Mouse (Mus musculus): ENCODE measurements around the gene Mink1. TPM values are rescaled to one million over a fixed set of nuclear protein-coding genes. Genes with fewer than 3 reads are reported as not detected.

Gene Mink1
- polyA plus RNA-seq, 1 experiment from 2014 or later: 21.2 TPM

- peak within 1 kb of the TSS; percentile 25 for H3K4me3 ChIP-seq (ENCODE audit: low read depth, low read length)
- peaks cover 6% of the 10 kb centered on the region for H3K36me3 ChIP-seq (ENCODE audit: control insufficient read depth, insufficient read depth, low read length)
- H3K9ac ChIP-seq (ENCODE audit: low read length): peak within 1 kb of the TSS; percentile 40; the same call in 1 of the 2 replicates
- ATAC-seq (ENCODE audit: insufficient number of reproducible peaks, low FRiP score, low TSS enrichment, low read depth) (no peak), DNase-seq (ENCODE audit: low spot score) (no peak)
- H3K4me2 ChIP-seq (ENCODE audit: low read depth, severe bottlenecking): peak within 1 kb of the TSS; percentile 70
- H3K27ac ChIP-seq (replicated peaks; ENCODE audit: low read depth, low read length): no peak within 1 kb of the TSS
- H3K4me1 ChIP-seq (ENCODE audit: control insufficient read depth, insufficient read depth, low read length): peaks cover 9% of the 10 kb centered on the region
- no peaks in the 10 kb centered on the region for H3K9me3 ChIP-seq (ENCODE audit: control insufficient read depth, low read length)
- 0 out of 2 replicates have a peak, but pooled peaks cover 7% of the 10 kb centered on the region for H3K27me3 ChIP-seq (ENCODE audit: control insufficient read depth, insufficient read depth, low read length)
- 13% methylated on average over 21 of the region's 21 CpGs for WGBS
Observed at GRCm38 (mm10) chr11:70615516-70616093, 52.9 kb downstream of the Mink1 start, which contains the start of gene 4930544D05Rik. Gene 4930544D05Rik, plus strand, starts transcription at chr11:70615848.

GRCm38 (mm10) chr11:70619101-70619500, 56.4 kb downstream of the Mink1 start, which contains the start of gene Chrne:
Gene Chrne, minus strand, starts transcription at chr11:70619216.
- Histone ChIP-seq H3K36me3 (ENCODE audit: control insufficient read depth, insufficient read depth, low read length) (no peaks in the 10 kb centered on the region), H3K4me3 (ENCODE audit: low read depth, low read length) (no peak within 1 kb of the TSS; the same call in 1 of the 2 replicates), H3K27me3 (ENCODE audit: control insufficient read depth, insufficient read depth, low read length) (0 out of 2 replicates have a peak, but pooled peaks cover 7% of the 10 kb centered on the region), H3K4me1 (ENCODE audit: control insufficient read depth, insufficient read depth, low read length) (peaks cover 9% of the 10 kb centered on the region), H3K9me3 (ENCODE audit: control insufficient read depth, low read length) (no peaks in the 10 kb centered on the region), H3K9ac (ENCODE audit: low read length) (no peak within 1 kb of the TSS), H3K4me2 (ENCODE audit: low read depth, severe bottlenecking) (no peak within 1 kb of the TSS), H3K27ac (replicated peaks; ENCODE audit: low read depth, low read length) (no peak within 1 kb of the TSS)
- 37% methylated on average over 1 of the region's 1 CpGs for WGBS
- ATAC-seq (ENCODE audit: insufficient number of reproducible peaks, low FRiP score, low TSS enrichment, low read depth) (no peak), DNase-seq (ENCODE audit: low spot score) (no peak)

GRCm38 (mm10) chr11:70621972-70622814, 59.5 kb downstream of the Mink1 start:
- DNase-seq (ENCODE audit: low spot score) (no peak), ATAC-seq (ENCODE audit: insufficient number of reproducible peaks, low FRiP score, low TSS enrichment, low read depth) (no peak)
- H3K9me3 ChIP-seq (ENCODE audit: control insufficient read depth, low read length): no peaks in the 10 kb centered on the region
- no peak overlapping the region for H3K4me3 ChIP-seq (ENCODE audit: low read depth, low read length)
- H3K4me1 ChIP-seq (ENCODE audit: control insufficient read depth, insufficient read depth, low read length): no peaks in the 10 kb centered on the region
- H3K36me3 ChIP-seq (ENCODE audit: control insufficient read depth, insufficient read depth, low read length): no peaks in the 10 kb centered on the region
- no peak overlapping the region for H3K4me2 ChIP-seq (ENCODE audit: low read depth, severe bottlenecking)
- WGBS: 40% methylated on average over 7 of the region's 7 CpGs
- H3K9ac ChIP-seq (ENCODE audit: low read length): no peak overlapping the region
- H3K27me3 ChIP-seq (ENCODE audit: control insufficient read depth, insufficient read depth, low read length): no peaks in the 10 kb centered on the region
- no peak overlapping the region for H3K27ac ChIP-seq (replicated peaks; ENCODE audit: low read depth, low read length)

GRCm38 (mm10) chr11:70623053-70623742, 60.5 kb downstream of the Mink1 start:
- Histone ChIP-seq H3K27ac (replicated peaks; ENCODE audit: low read depth, low read length) (no peak overlapping the region), H3K4me1 (ENCODE audit: control insufficient read depth, insufficient read depth, low read length) (no peaks in the 10 kb centered on the region), H3K9ac (ENCODE audit: low read length) (no peak overlapping the region), H3K9me3 (ENCODE audit: control insufficient read depth, low read length) (no peaks in the 10 kb centered on the region), H3K4me3 (ENCODE audit: low read depth, low read length) (no peak overlapping the region), H3K27me3 (ENCODE audit: control insufficient read depth, insufficient read depth, low read length) (no peaks in the 10 kb centered on the region), H3K4me2 (ENCODE audit: low read depth, severe bottlenecking) (no peak overlapping the region), H3K36me3 (ENCODE audit: control insufficient read depth, insufficient read depth, low read length) (no peaks in the 10 kb centered on the region)
- DNase-seq (ENCODE audit: low spot score) (no peak), ATAC-seq (ENCODE audit: insufficient number of reproducible peaks, low FRiP score, low TSS enrichment, low read depth) (no peak)
- 86% methylated on average over 10 of the region's 10 CpGs for WGBS

GRCm38 (mm10) chr11:70625473-70625872, 62.8 kb downstream of the Mink1 start:
- DNase-seq (ENCODE audit: low spot score) (peak; percentile 79), ATAC-seq (ENCODE audit: insufficient number of reproducible peaks, low FRiP score, low TSS enrichment, low read depth) (no peak)
- Histone ChIP-seq H3K27me3 (ENCODE audit: control insufficient read depth, insufficient read depth, low read length) (no peaks in the 10 kb centered on the region), H3K36me3 (ENCODE audit: control insufficient read depth, insufficient read depth, low read length) (no peaks in the 10 kb centered on the region), H3K9ac (ENCODE audit: low read length) (no peak overlapping the region), H3K4me3 (ENCODE audit: low read depth, low read length) (no peak overlapping the region), H3K9me3 (ENCODE audit: control insufficient read depth, low read length) (no peaks in the 10 kb centered on the region), H3K4me2 (ENCODE audit: low read depth, severe bottlenecking) (no peak overlapping the region), H3K27ac (replicated peaks; ENCODE audit: low read depth, low read length) (no peak overlapping the region), H3K4me1 (ENCODE audit: control insufficient read depth, insufficient read depth, low read length) (no peaks in the 10 kb centered on the region)
- 45% methylated on average over 4 of the region's 4 CpGs for WGBS

DNA sequence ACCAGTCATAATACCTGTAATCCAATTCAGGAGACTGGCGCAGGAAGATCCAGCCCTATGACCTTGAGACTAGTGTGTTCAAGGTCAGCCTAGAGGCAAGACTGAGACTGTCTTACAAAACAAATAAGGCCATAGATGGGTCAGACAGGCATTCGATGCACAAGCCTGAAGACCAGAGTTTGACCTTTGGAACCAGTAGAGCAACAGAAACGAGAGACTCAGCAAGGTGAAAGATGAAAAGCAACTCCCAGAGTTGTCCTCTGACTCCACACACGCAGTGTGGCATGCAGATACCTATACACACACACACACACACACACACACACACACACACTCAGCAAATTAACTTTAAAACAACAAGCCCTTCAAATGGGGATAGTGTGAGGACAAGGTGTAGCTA, 64.2 kb downstream of the Mink1 start:
- DNase-seq (ENCODE audit: low spot score) (no peak), ATAC-seq (ENCODE audit: insufficient number of reproducible peaks, low FRiP score, low TSS enrichment, low read depth) (no peak)
- H3K9me3 ChIP-seq (ENCODE audit: control insufficient read depth, low read length): no peaks in the 10 kb centered on the region
- H3K9ac ChIP-seq (ENCODE audit: low read length): no peak overlapping the region
- 73% methylated on average over 4 of the region's 4 CpGs for WGBS
- no peaks in the 10 kb centered on the region for H3K4me1 ChIP-seq (ENCODE audit: control insufficient read depth, insufficient read depth, low read length)
- no peak overlapping the region for H3K27ac ChIP-seq (replicated peaks; ENCODE audit: low read depth, low read length)
- H3K4me2 ChIP-seq (ENCODE audit: low read depth, severe bottlenecking): no peak overlapping the region
- no peaks in the 10 kb centered on the region for H3K36me3 ChIP-seq (ENCODE audit: control insufficient read depth, insufficient read depth, low read length)
- H3K4me3 ChIP-seq (ENCODE audit: low read depth, low read length): no peak overlapping the region
- no peaks in the 10 kb centered on the region for H3K27me3 ChIP-seq (ENCODE audit: control insufficient read depth, insufficient read depth, low read length)

GRCm38 (mm10) chr11:70628431-70628830, 65.8 kb downstream of the Mink1 start:
- Histone ChIP-seq H3K9me3 (ENCODE audit: control insufficient read depth, low read length) (no peaks in the 10 kb centered on the region), H3K27ac (replicated peaks; ENCODE audit: low read depth, low read length) (no peak overlapping the region), H3K9ac (ENCODE audit: low read length) (no peak overlapping the region), H3K4me3 (ENCODE audit: low read depth, low read length) (no peak overlapping the region), H3K27me3 (ENCODE audit: control insufficient read depth, insufficient read depth, low read length) (no peaks in the 10 kb centered on the region), H3K4me2 (ENCODE audit: low read depth, severe bottlenecking) (no peak overlapping the region), H3K36me3 (ENCODE audit: control insufficient read depth, insufficient read depth, low read length) (no peaks in the 10 kb centered on the region), H3K4me1 (ENCODE audit: control insufficient read depth, insufficient read depth, low read length) (no peaks in the 10 kb centered on the region)
- WGBS: 73% methylated on average over 2 of the region's 2 CpGs
- ATAC-seq (ENCODE audit: insufficient number of reproducible peaks, low FRiP score, low TSS enrichment, low read depth): no peak
- no peak for DNase-seq (ENCODE audit: low spot score)

DNA sequence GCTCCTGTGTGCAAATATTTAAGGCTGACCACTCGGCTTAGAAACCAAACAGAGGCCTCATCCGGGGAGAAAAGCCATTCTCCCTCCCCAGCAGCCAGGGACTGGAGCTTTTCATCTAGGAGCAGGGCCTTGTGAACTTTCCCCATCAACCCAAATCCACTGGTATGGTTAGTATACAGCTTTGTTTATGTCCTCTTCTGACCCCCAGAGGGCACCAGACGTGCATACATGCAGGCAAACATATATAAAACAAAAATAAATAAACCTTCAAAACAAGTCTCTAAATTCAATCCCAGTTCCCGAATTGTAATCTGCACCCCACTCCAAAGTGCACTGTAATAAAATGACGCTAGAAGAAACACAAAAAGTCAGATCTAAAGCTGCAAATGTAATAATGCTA, 66.9 kb downstream of the Mink1 start:
- DNase-seq (ENCODE audit: low spot score): no peak
- no peak overlapping the region for H3K4me2 ChIP-seq (ENCODE audit: low read depth, severe bottlenecking)
- H3K27ac ChIP-seq (replicated peaks; ENCODE audit: low read depth, low read length): no peak overlapping the region
- no peaks in the 10 kb centered on the region for H3K27me3 ChIP-seq (ENCODE audit: control insufficient read depth, insufficient read depth, low read length)
- H3K36me3 ChIP-seq (ENCODE audit: control insufficient read depth, insufficient read depth, low read length): no peaks in the 10 kb centered on the region
- H3K4me1 ChIP-seq (ENCODE audit: control insufficient read depth, insufficient read depth, low read length): no peaks in the 10 kb centered on the region
- ATAC-seq (ENCODE audit: insufficient number of reproducible peaks, low FRiP score, low TSS enrichment, low read depth): no peak
- no peaks in the 10 kb centered on the region for H3K9me3 ChIP-seq (ENCODE audit: control insufficient read depth, low read length)
- 54% methylated on average over 5 of the region's 5 CpGs for WGBS
- no peak overlapping the region for H3K4me3 ChIP-seq (ENCODE audit: low read depth, low read length)
- no peak overlapping the region for H3K9ac ChIP-seq (ENCODE audit: low read length)

Measured in limb, embryonic 11.5 days (tissue).